Mouse (Mus musculus) forelimb bud, embryonic 11.5 days (tissue): ENCODE measurements around the gene Lrrc57.
"Not testable (repeated sequence)": the region's sequence is repeated elsewhere in the genome, so short reads cannot be mapped to it uniquely, and the experiment has no call there.

ENCODE experiments used
- DNase-seq: peaks from one replicate; pipeline ENCODE4 v3.0.0-alpha.2; 2012; ENCODE audit warnings: low read depth, low spot score

Gene Lrrc57

GRCm38 (mm10) chr2:120599506-120599905 lies 9.8 kb downstream of the Lrrc57 start:
- no peak for DNase-seq

- no peak for DNase-seq
These were observed 11.6 kb downstream of the Lrrc57 start for GRCm38 (mm10) chr2:120597734-120598133.

GRCm38 (mm10) chr2:120592227-120592626 lies 17.1 kb downstream of the Lrrc57 start:
- no peak for DNase-seq

- no peak for DNase-seq
These were observed 19.6 kb downstream of the Lrrc57 start for GRCm38 (mm10) chr2:120589759-120590158.

- no peak for DNase-seq
These were observed 31.0 kb downstream of the Lrrc57 start for GRCm38 (mm10) chr2:120578286-120578685.

- DNase-seq = no peak
These were observed 31.5 kb downstream of the Lrrc57 start for GRCm38 (mm10) chr2:120577799-120578198.

GRCm38 (mm10) chr2:120575978-120576377 lies 33.3 kb downstream of the Lrrc57 start:
- DNase-seq = no peak

GRCm38 (mm10) chr2:120575121-120575520 lies 34.2 kb downstream of the Lrrc57 start:
- peak; percentile 14 for DNase-seq

- not testable (repeated sequence) for DNase-seq
These were observed 37.2 kb downstream of the Lrrc57 start for GRCm38 (mm10) chr2:120572161-120572560.

- DNase-seq = no peak
These were observed 38.2 kb downstream of the Lrrc57 start for GRCm38 (mm10) chr2:120571081-120571480.

GRCm38 (mm10) chr2:120567798-120568320 lies 41.5 kb downstream of the Lrrc57 start:
- DNase-seq = no peak

GRCm38 (mm10) chr2:120566886-120567797 lies 42.2 kb downstream of the Lrrc57 start, which contains the start of gene Snap23:
Snap23 (plus strand) TSS chr2:120567671.
- DNase-seq = peak; percentile 98

- DNase-seq = no peak
These were observed 44.0 kb downstream of the Lrrc57 start for GRCm38 (mm10) chr2:120565363-120565762.

GRCm38 (mm10) chr2:120564548-120565188 lies 44.7 kb downstream of the Lrrc57 start:
- DNase-seq = not testable (repeated sequence)

GRCm38 (mm10) chr2:120563235-120563990 lies 45.9 kb downstream of the Lrrc57 start, which contains the start of gene Zfp106:
Zfp106 (minus strand) TSS chr2:120563843.
- DNase-seq = peak; percentile 83

- DNase-seq = no peak
These were observed 46.5 kb downstream of the Lrrc57 start for GRCm38 (mm10) chr2:120562859-120563234.

- DNase-seq = no peak
These were observed 47.8 kb downstream of the Lrrc57 start for GRCm38 (mm10) chr2:120561524-120561923.

- no peak for DNase-seq
These were observed 50.5 kb downstream of the Lrrc57 start for GRCm38 (mm10) chr2:120558813-120559212.

GRCm38 (mm10) chr2:120556868-120557267 lies 52.5 kb downstream of the Lrrc57 start:
- no peak for DNase-seq
